Mouse (Mus musculus) small intestine, adult 10 weeks (tissue): Measurements from ENCODE around the gene Trim3. TPM values are rescaled to one million over a fixed set of nuclear protein-coding genes. Genes with fewer than 3 reads are reported as not detected.

ENCODE experiments used
- polyA plus RNA-seq: library from polyadenylated mRNA; stranded (reverse); fragments of 350-450 nt; fragmentation: Illumina TruSeq; extraction: RNeasy Lipid Tissue Mini Kit (QIAGEN cat#74804); gene quantifications from one replicate; pipeline ENCODE4 v1.2.3, GENCODE M21; 2014; ENCODE audit warnings: low replicate concordance

The Trim3 gene
- polyA plus RNA-seq = 3.6 TPM

DNA sequence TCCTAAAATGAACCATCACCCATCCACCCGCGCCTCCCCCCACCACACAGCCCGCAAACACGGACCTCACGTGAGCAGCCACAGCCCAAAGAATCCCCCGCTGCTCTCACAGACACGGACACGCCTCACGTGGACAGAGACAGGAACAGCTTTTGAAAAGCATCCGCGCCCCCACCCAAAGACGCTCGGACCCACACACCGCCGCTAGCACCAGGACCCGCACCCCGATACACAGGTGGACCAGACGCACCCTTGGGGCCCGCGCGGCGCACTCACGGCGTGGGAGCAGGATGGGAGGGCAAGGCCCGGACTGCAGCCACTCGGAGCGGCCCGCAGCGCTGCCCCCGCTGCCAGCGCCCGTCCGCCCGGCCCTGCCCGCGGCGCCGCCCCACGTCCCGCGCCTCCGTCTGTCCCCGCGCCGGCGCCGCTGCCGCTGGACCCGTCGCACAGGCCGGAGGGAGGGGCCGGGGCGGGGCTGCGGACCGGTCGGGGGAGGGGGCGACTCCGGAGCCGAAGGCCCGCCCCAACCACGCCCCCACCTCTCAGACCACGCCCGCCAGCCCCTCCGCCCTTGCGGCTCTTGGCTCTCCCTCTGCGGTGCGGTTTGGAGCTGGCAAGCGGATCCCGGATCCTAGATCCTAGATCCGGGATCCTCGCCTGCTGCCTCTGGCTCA lies at the start of gene Trim3:
Gene Trim3, minus strand, starts transcription at position 445 of the 674 bp plus-strand sequence.

DNA sequence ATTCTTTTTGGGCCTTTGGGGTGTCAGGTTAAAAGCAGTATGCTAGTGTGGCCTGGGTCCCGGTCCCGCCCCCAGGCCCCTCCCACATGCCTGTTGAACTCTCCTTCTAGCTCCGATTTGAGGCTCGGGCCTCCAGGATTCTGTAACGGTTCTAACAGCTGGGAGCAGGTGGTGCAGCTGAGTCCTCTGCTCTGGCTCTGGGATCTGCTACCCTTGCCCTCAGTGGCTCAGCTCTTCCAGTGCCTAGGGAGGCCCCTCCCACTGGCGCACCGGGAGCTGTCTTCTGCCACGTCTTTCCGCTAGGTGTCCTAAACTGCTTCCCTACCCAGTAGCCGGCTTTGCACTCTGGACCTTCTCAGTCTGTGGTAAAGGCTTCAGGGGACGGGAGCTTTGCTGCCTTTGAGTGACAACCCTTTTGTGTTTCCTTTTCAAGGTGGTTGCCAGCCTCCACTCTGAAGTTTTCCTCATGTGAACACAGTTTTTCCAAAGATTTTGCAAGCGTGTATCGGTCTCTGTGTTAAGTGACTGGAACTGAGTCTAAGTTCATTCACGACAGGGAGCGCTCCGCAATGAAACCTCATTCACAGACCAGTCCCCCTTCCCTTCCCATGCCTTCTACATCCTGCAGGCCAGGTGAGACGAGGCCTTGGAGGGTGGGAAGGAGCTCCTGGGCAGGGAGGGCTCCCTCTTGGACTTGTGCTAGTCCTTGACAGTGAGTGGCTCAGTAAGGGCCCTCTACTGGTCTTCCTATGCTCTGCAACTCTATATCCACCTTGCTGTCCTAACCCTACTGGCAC lies 17.5 kb upstream of the Trim3 start, which contains the start of gene Dnhd1:
Gene Dnhd1, plus strand, starts transcription at position 189 of the 797 bp plus-strand sequence.

DNA sequence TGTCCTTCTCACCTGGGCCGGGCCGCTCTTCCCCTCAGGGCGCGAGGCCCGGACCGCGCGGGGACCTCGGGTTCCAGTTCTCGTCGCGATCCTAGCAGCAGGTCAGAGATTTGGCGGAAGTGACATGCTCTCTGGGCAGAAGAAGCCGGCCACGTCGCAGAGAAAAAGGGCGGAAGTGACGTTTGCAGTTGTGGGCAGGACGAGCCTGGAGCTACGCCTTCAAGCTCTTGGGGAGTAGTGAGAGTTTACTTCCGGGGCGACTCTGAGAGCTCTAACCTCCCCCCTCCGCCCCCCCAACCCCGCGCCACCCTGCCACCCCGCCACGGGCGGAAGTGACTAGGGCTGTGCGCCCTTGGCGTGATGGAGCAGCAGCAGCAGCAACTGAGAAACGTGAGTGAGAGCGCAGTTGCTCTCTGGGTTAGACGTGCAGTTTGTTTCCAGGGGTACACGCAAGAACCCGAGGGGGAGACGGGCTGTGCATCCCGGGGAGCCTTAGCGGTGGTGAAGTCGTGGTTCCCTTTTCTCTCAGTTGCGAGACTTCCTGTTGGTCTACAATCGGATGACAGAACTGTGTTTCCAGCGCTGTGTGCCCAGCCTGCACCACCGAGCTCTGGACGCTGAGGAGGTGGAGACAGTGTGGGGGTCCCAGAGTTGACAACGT lies 7.0 kb upstream of the Trim3 start, which contains the start of the genes Arfip2 and Gm45799:
Gene Arfip2, minus strand, starts transcription at position 184 of the 661 bp plus-strand sequence.
Gene Gm45799, plus strand, starts transcription at position 320 of the 661 bp plus-strand sequence.

DNA sequence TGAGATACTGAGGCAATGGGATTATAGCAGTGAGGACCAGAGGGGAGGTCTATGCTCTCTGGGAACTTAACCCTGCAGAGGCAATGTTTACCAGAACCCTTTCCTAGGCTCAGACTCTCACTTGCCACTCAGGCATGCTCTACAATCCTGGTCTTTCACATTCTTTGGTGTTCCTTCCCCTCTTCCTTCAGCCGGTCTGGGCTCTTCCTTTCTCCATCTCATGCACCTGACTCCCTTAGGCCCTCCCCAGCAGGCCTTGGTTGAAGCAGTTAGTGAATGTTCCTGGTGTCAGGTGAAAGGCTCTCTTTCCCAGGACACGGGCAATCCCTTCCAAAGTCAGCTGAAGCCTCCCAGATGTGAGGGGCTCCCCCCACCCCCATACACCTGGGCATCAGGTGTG lies 6.4 kb upstream of the Trim3 start, which contains the start of gene Timm10b:
Gene Timm10b, plus strand, starts transcription at position 301 of the 400 bp plus-strand sequence.

DNA sequence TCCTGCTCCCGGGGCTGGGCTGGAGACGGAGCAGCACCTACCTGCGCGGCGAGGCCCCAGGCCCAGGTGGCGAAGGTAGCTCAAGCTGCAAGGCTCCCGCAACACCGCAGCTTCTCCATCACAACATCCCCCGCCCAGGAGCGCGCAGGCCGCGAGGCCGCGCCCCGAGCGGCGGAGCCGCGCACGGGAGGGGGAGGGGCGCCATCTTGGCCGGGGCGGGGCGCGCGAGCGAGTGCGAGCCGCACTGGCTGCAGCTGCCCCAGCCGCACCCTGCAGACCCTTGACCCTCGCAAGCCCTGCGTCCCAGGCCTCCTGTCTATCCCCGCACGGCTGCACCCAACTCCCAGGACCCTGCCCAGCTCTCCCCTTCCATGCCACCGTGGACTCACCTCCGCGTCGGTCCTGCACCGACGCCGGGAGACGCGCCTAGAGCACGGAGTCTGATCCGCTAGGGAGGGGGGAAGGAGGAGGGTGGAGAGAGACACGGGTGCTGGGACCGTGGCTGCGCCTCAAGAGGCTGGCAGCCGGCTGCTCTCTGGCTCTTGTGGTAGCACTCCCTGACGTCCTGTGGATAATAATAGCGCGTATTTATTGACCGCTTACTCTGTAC lies 52.2 kb downstream of the Trim3 start, which contains the start of gene Apbb1:
Gene Apbb1, minus strand, starts transcription at position 560 of the 610 bp plus-strand sequence.

Other genes starting within 250 kb of the Trim3 start
- gene Fam160a2, start 233.5 kb downstream of the Trim3 start, polyA plus RNA-seq = 44.8 TPM
- gene Cnga4, start 229.0 kb downstream of the Trim3 start, polyA plus RNA-seq = not detected
- gene Cckbr, start 207.8 kb downstream of the Trim3 start, polyA plus RNA-seq = not detected
- 1.9 TPM for gene Cavin3, start 151.3 kb downstream of the Trim3 start, polyA plus RNA-seq
- 0.33 TPM for gene Smpd1, start 79.2 kb downstream of the Trim3 start, polyA plus RNA-seq
- gene Apbb1, start 51.9 kb downstream of the Trim3 start, polyA plus RNA-seq = not detected
- not detected for gene Hpx, start 33.4 kb downstream of the Trim3 start, polyA plus RNA-seq
- gene Timm10b, start 6.5 kb upstream of the Trim3 start, polyA plus RNA-seq = 33.0 TPM
- gene Arfip2, start 6.8 kb upstream of the Trim3 start, polyA plus RNA-seq = 6.9 TPM
- gene Gm45799, start 7.0 kb upstream of the Trim3 start, polyA plus RNA-seq = 1.5 TPM
- 1.3 TPM for gene Dnhd1, start 17.3 kb upstream of the Trim3 start, polyA plus RNA-seq
- gene Ilk, start 103.0 kb upstream of the Trim3 start, polyA plus RNA-seq = 21.5 TPM
- gene Rrp8, start 103.8 kb upstream of the Trim3 start, polyA plus RNA-seq = 14.9 TPM
- gene Taf10, start 110.8 kb upstream of the Trim3 start, polyA plus RNA-seq = 7.3 TPM
- 45.4 TPM for gene Tpp1, start 118.7 kb upstream of the Trim3 start, polyA plus RNA-seq
- not detected for gene Dchs1, start 154.1 kb upstream of the Trim3 start, polyA plus RNA-seq
- 4.0 TPM for gene Mrpl17, start 177.5 kb upstream of the Trim3 start, polyA plus RNA-seq